Mouse (Mus musculus): ENCODE measurements around the gene Spata1. TPM values are rescaled to one million over a fixed set of nuclear protein-coding genes. Genes with fewer than 3 reads are reported as not detected.
"Not testable (repeated sequence)": the region's sequence is repeated elsewhere in the genome, so short reads cannot be mapped to it uniquely, and the experiment has no call there.

Gene Spata1
- polyA plus RNA-seq, 1 experiment from 2014 or later, result 0.62 TPM

DNA sequence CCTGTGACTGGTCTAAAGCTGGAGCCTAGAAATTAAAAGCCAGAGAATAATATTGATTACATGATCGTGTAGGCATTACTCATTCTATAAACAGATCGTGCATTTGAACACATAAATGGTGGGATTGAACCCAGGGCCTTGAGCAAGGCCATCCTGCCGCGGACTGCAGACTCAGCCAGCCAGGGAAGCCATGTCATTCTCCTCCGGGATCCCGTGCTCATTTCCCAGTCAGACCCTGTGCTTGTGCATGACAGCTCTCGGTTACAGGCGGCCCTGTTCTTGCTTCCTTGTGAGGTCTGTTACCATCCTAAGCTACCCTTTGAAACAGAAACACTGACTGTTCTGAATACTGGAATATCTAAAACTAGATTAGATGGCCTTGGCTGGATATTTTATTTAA lies 64.9 kb downstream of the Spata1 start:
- TF ChIP-seq CTCF (IDR thresholded peaks at IDR 0.05; ENCODE audit: low read depth) (no peak), EP300 (IDR thresholded peaks at IDR 0.05; ENCODE audit: low read depth) (no peak)
- Histone ChIP-seq H3K4me3 (ENCODE audit: low read depth, low read length) (no peak overlapping the region), H3K9ac (replicated peaks) (no peak overlapping the region), H3K4me2 (ENCODE audit: low read depth, low read length) (no peak overlapping the region), H3K27me3 (ENCODE audit: insufficient read depth, low read length) (no peaks in the 10 kb centered on the region), H3K4me1 (ENCODE audit: insufficient read depth) (no peaks in the 10 kb centered on the region), H3K27ac (ENCODE audit: low read depth) (no peak overlapping the region), H3K36me3 (replicated peaks; ENCODE audit: insufficient read depth, low read length) (peaks cover 60% of the 10 kb centered on the region), H3K9me3 (ENCODE audit: low read length) (no peaks in the 10 kb centered on the region)
- DNase-seq (no peak), ATAC-seq (no peak)
- WGBS (ENCODE audit: insufficient replicate concordance), result 95% methylated on average over 8 of the region's 8 CpGs

GRCm38 (mm10) chr3:146433681-146434350 lies 65.7 kb downstream of the Spata1 start:
- H3K36me3 ChIP-seq (replicated peaks; ENCODE audit: insufficient read depth, low read length), result peaks cover 63% of the 10 kb centered on the region
- no peaks in the 10 kb centered on the region for H3K4me1 ChIP-seq (ENCODE audit: insufficient read depth)
- TF ChIP-seq EP300 (IDR thresholded peaks at IDR 0.05; ENCODE audit: low read depth) (no peak), CTCF (IDR thresholded peaks at IDR 0.05; ENCODE audit: low read depth) (no peak)
- H3K9me3 ChIP-seq (ENCODE audit: low read length), result no peaks in the 10 kb centered on the region
- H3K9ac ChIP-seq (replicated peaks), result no peak overlapping the region
- no peak overlapping the region for H3K27ac ChIP-seq (ENCODE audit: low read depth)
- H3K4me3 ChIP-seq (ENCODE audit: low read depth, low read length), result no peak overlapping the region
- H3K27me3 ChIP-seq (ENCODE audit: insufficient read depth, low read length), result no peaks in the 10 kb centered on the region
- 92% methylated on average over 14 of the region's 14 CpGs for WGBS (ENCODE audit: insufficient replicate concordance)
- ATAC-seq (no peak), DNase-seq (peak; percentile 11)
- H3K4me2 ChIP-seq (ENCODE audit: low read depth, low read length), result no peak overlapping the region

DNA sequence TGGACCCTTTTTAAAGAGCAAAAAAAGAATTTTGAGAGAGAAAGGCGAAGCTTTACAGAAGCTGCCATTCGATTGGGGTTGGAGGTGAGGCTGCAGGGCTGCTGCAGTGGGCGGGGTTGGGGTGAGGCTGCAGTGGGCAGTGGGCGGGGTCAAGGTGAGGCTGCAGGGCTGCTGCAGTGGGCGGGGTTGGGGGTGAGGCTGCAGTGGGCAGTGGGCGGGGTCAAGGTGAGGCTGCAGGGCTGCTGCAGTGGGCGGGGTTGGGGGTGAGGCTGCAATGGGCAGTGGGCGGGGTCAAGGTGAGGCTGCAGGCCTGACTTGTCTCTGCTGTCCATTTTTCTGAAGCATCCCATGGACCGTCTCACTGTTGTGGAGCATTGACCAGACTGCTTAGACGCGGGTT lies 66.5 kb downstream of the Spata1 start:
- H3K27ac ChIP-seq (ENCODE audit: low read depth); ATAC-seq; H3K27me3 ChIP-seq (ENCODE audit: insufficient read depth, low read length); H3K9me3 ChIP-seq (ENCODE audit: low read length); H3K4me2 ChIP-seq (ENCODE audit: low read depth, low read length); H3K4me1 ChIP-seq (ENCODE audit: insufficient read depth); H3K9ac ChIP-seq (replicated peaks); H3K4me3 ChIP-seq (ENCODE audit: low read depth, low read length): not testable (repeated sequence)
- H3K36me3 ChIP-seq (replicated peaks; ENCODE audit: insufficient read depth, low read length), result peaks cover 63% of the 10 kb centered on the region
- WGBS (ENCODE audit: insufficient replicate concordance), result 91% methylated on average over 10 of the region's 11 CpGs
- peak; percentile 10 for DNase-seq

DNA sequence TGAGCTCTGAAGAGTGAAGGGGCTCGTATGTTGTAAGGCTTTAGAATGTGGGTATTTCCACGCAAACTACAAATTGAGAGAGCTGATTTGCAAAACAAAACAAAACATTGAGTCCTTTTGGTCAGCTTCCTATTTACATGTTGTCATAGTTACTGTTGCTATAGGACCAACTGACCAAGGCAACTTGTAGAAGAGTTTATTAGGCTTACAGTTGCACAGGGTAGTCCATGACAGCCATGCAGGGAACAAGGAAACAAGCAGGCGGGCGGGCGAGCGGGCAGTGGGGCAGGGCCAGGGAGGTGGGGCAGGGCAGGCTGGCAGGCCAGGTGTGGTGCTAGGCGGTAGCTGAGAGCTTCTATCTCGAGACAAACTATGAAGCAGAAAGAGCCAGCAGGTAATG lies 73.1 kb downstream of the Spata1 start:
- Histone ChIP-seq H3K27me3 (ENCODE audit: insufficient read depth, low read length) (no peaks in the 10 kb centered on the region), H3K9me3 (ENCODE audit: low read length) (no peaks in the 10 kb centered on the region), H3K4me2 (ENCODE audit: low read depth, low read length) (no peak overlapping the region), H3K27ac (ENCODE audit: low read depth) (no peak overlapping the region), H3K4me1 (ENCODE audit: insufficient read depth) (no peaks in the 10 kb centered on the region), H3K4me3 (ENCODE audit: low read depth, low read length) (no peak overlapping the region), H3K36me3 (replicated peaks; ENCODE audit: insufficient read depth, low read length) (peaks cover 47% of the 10 kb centered on the region), H3K9ac (replicated peaks) (no peak overlapping the region)
- DNase-seq (no peak), ATAC-seq (no peak)
- TF ChIP-seq EP300 (IDR thresholded peaks at IDR 0.05; ENCODE audit: low read depth) (no peak), CTCF (IDR thresholded peaks at IDR 0.05; ENCODE audit: low read depth) (no peak)
- 91% methylated on average over 8 of the region's 8 CpGs for WGBS (ENCODE audit: insufficient replicate concordance)

DNA sequence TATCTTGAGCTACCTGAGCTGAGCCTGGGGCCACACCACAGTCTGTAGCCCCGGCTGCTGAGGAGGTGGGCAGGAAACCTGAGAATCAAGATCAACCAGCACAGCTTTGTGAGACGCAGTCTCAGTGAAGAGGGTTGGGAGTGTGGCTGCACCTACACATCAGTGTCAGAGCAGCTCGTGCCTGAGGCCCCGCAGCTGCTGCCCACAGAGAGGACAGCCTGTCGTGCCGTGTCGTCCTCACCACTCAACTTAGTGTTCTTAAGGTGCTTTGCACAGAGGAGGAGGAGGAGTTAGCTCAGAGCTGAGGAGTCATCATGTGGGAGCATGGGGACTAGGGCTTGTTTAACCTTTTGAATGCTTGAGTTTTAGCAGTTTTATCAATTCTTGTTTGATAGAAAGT lies 73.7 kb downstream of the Spata1 start:
- no peak overlapping the region for H3K4me2 ChIP-seq (ENCODE audit: low read depth, low read length)
- H3K27ac ChIP-seq (ENCODE audit: low read depth), result no peak overlapping the region
- TF ChIP-seq CTCF (IDR thresholded peaks at IDR 0.05; ENCODE audit: low read depth), result no peak
- DNase-seq (no peak), ATAC-seq (no peak)
- WGBS (ENCODE audit: insufficient replicate concordance), result 89% methylated on average over 7 of the region's 7 CpGs
- H3K27me3 ChIP-seq (ENCODE audit: insufficient read depth, low read length), result no peaks in the 10 kb centered on the region
- no peak overlapping the region for H3K4me3 ChIP-seq (ENCODE audit: low read depth, low read length)
- no peak overlapping the region for H3K9ac ChIP-seq (replicated peaks)
- H3K9me3 ChIP-seq (ENCODE audit: low read length), result no peaks in the 10 kb centered on the region
- no peaks in the 10 kb centered on the region for H3K4me1 ChIP-seq (ENCODE audit: insufficient read depth)
- peaks cover 42% of the 10 kb centered on the region for H3K36me3 ChIP-seq (replicated peaks; ENCODE audit: insufficient read depth, low read length)

GRCm38 (mm10) chr3:146424306-146424900 lies 75.2 kb downstream of the Spata1 start:
- Histone ChIP-seq H3K9ac (replicated peaks) (no peak overlapping the region), H3K36me3 (replicated peaks; ENCODE audit: insufficient read depth, low read length) (peaks cover 45% of the 10 kb centered on the region), H3K4me3 (ENCODE audit: low read depth, low read length) (no peak overlapping the region), H3K27ac (ENCODE audit: low read depth) (no peak overlapping the region), H3K4me1 (ENCODE audit: insufficient read depth) (no peaks in the 10 kb centered on the region), H3K9me3 (ENCODE audit: low read length) (no peaks in the 10 kb centered on the region), H3K27me3 (ENCODE audit: insufficient read depth, low read length) (no peaks in the 10 kb centered on the region), H3K4me2 (ENCODE audit: low read depth, low read length) (no peak overlapping the region)
- WGBS (ENCODE audit: insufficient replicate concordance), result 85% methylated on average over 7 of the region's 7 CpGs
- TF ChIP-seq CTCF (IDR thresholded peaks at IDR 0.05; ENCODE audit: low read depth) (no peak), EP300 (IDR thresholded peaks at IDR 0.05; ENCODE audit: low read depth) (no peak)
- no peak for DNase-seq
- ATAC-seq, result no peak

Measured in liver, postnatal 0 days (tissue).